Mouse (Mus musculus): Measurements from ENCODE around the gene Gm3336.

DNA sequence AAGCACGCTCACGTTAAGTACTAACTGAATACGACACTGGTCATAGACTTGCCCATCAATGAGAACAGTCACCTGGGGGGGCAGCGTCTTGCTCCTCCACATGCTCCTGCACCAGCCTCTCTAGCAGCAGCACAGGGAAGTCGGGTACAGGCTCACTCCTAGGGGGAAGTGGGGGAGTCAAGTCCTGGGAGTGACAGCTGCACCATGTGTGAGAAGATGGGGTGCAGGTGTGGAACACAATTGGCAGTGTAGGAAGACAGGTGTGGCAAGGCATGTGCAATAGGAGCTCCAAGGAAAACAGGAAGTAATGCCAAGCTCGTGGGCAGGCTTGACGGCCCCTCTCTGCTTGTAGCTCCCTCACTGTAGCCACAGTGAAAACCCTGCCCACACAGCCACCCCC is 52.9 kb downstream of the Gm3336 start:
- TF ChIP-seq POLR2A (IDR thresholded peaks at IDR 0.05; ENCODE audit: insufficient read length, low read depth) (no peak), REST (IDR thresholded peaks at IDR 0.05; ENCODE audit: insufficient read depth, insufficient read length) (no peak), MAX (IDR thresholded peaks at IDR 0.05; ENCODE audit: low read depth) (no peak), MYOD1 (IDR thresholded peaks at IDR 0.05; ENCODE audit: control insufficient read depth in 1 of 3, insufficient read length in 2 of 3, low read depth in 2 of 3) (peak in 2 of 3 experiments; percentile 53 to 84), TCF12 (IDR thresholded peaks at IDR 0.05; ENCODE audit: insufficient read depth, poor library complexity, severe bottlenecking) (no peak), USF1 (IDR thresholded peaks at IDR 0.05; ENCODE audit: low read depth) (no peak)
